Comparison of ENCODE assay signal across 23 mouse cellular contexts in the genomic region with DNA sequence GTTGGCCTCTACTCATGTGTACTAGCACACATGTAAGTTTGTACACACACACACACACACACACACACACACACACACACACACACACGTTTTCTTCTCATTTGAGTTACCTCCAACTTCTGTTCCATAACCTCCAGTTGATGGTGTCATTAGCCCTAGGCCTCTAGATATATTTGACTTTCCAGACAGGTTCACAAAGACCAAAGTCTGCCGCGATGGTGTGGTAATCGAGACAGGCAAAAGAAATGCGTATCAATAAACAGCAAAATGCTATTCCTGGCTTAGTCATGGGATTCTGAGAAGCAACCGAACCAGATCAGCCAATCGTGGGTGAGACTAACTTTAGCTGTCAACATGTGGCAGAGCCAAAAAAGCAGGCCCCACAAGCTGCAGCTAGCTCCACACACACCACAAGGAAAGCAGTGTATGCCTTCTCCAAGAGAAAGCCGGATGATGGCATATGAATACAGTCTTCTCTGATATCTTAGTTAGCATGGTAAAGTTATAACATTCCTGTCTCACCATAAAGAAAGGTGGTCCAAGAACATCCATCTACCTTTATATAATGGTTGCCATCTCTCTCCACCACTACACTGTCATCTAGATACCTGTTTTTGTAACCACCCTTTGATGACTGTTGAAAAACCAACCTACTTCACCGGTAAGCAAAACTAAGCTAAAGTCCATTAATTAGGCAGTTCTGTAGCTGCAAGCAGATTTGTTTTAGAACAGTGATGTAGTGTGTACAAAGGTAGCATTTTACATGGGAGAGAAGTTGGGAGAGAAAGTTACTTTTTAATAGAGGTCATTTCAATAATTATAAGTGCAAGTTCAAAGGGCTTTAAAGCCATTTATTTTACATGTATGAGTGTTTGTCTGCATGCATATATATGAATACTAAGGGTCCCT. TPM values are rescaled to one million over a fixed set of nuclear protein-coding genes. Genes with fewer than 3 reads are reported as not detected.
DNase-seq lines count a peak whose midpoint lies in the region; ATAC-seq and TF ChIP-seq lines count a peak whose summit lies in the region.
"Had no signal": no experiment of that assay in that cellular context is flagged by ENCODE, and none has a peak within 500 bp of the region (broad histone marks: within the 10 kb centered on the region; RNA-seq: fewer than 3 reads in every experiment).

No protein-coding gene starts in this region.

- no peaks in the 10 kb centered on the region for H3K9me3 ChIP-seq in kidney, embryonic 16.5 days (ENCODE audit: low read length)
- H3K9me3 ChIP-seq: embryonic facial prominence, embryonic 12.5 days; embryonic facial prominence, embryonic 15.5 days; hindbrain, embryonic 12.5 days; hindbrain, embryonic 15.5 days had no signal

- no peak overlapping the region for H3K9ac ChIP-seq in kidney, embryonic 16.5 days (replicated peaks; ENCODE audit: low read length)
- no peak overlapping the region; the same call in 1 of the 2 replicates for H3K9ac ChIP-seq in liver, adult 2 months (ENCODE audit: low read depth, low read length)
- H3K9ac ChIP-seq: embryonic facial prominence, embryonic 12.5 days; embryonic facial prominence, embryonic 15.5 days; forebrain, postnatal 0 days; hindbrain, embryonic 12.5 days; hindbrain, embryonic 15.5 days had no signal

- H3K27ac ChIP-seq in kidney, adult 2 months (ENCODE audit: insufficient read depth, low read depth, low read length): peak overlapping the region; percentile 89
- H3K27ac ChIP-seq in kidney, embryonic 16.5 days (ENCODE audit: low read length): no peak overlapping the region
- peak overlapping the region; percentile 74 for H3K27ac ChIP-seq in liver, adult 2 months (replicated peaks; ENCODE audit: insufficient read depth, low read depth, low read length)
- H3K27ac ChIP-seq: embryonic facial prominence, embryonic 12.5 days; embryonic facial prominence, embryonic 15.5 days; hindbrain, embryonic 12.5 days; hindbrain, embryonic 15.5 days had no signal

- no peak for TF ChIP-seq POLR2A in kidney, adult 2 months (IDR thresholded peaks at IDR 0.05; ENCODE audit: low read depth, low read length)
- no peak for TF ChIP-seq POLR2A in liver, adult 2 months (IDR thresholded peaks at IDR 0.05; ENCODE audit: extremely low read depth, insufficient read depth, low read length)

- no peak overlapping the region for H3K4me3 ChIP-seq in kidney, adult 2 months (ENCODE audit: insufficient read depth, low read depth, low read length)
- no peak overlapping the region for H3K4me3 ChIP-seq in kidney, embryonic 16.5 days (ENCODE audit: low read length)
- H3K4me3 ChIP-seq in liver, adult 2 months (ENCODE audit: insufficient read depth, low read depth, low read length): no peak overlapping the region
- H3K4me3 ChIP-seq: embryonic facial prominence, embryonic 12.5 days; embryonic facial prominence, embryonic 15.5 days; hindbrain, embryonic 12.5 days; hindbrain, embryonic 15.5 days had no signal

- H3K4me1 ChIP-seq in kidney, adult 2 months (ENCODE audit: control insufficient read depth, insufficient read depth, low read length): peaks cover 7% of the 10 kb centered on the region; the same call in 1 of the 2 replicates
- no peaks in the 10 kb centered on the region for H3K4me1 ChIP-seq in kidney, embryonic 16.5 days (ENCODE audit: insufficient read depth, low read length)
- H3K4me1 ChIP-seq in liver, adult 2 months (ENCODE audit: control insufficient read depth, insufficient read depth, low read length): peaks cover 34% of the 10 kb centered on the region
- H3K4me1 ChIP-seq: embryonic facial prominence, embryonic 12.5 days; embryonic facial prominence, embryonic 15.5 days; hindbrain, embryonic 12.5 days; hindbrain, embryonic 15.5 days had no signal

- H3K79me2 ChIP-seq in liver, adult 2 months (ENCODE audit: control insufficient read depth, insufficient read depth, low read length): no peaks in the 10 kb centered on the region

- no peak for DNase-seq in frontal cortex, postnatal 36 days (ENCODE audit: low spot score in 2 of 2)
- DNase-seq in kidney, adult 2 months: peak; percentile 62
- peak; percentile 98 for DNase-seq in liver, adult 2 months (ENCODE audit: extremely low read depth, low read depth, low spot score)
- DNase-seq in liver: no peak
- DNase-seq in brain, adult 2 months (ENCODE audit: low read depth, low spot score): peak; percentile 48
- DNase-seq in lung, postnatal 25 days (ENCODE audit: low spot score): no peak
- DNase-seq: adrenal gland, adult 8-10 months; adrenal gland, postnatal 25 days; cerebellum, adult 2 months; cerebellum, adult 9-11 months; cerebellum, postnatal 25 days; forebrain, postnatal 0 days; heart, adult 11 months had no signal

- no peak overlapping the region for H3K4me2 ChIP-seq in kidney, embryonic 16.5 days (replicated peaks; ENCODE audit: low read depth, low read length)
- H3K4me2 ChIP-seq: embryonic facial prominence, embryonic 12.5 days; embryonic facial prominence, embryonic 15.5 days; heart, embryonic 11.5 days; hindbrain, embryonic 12.5 days; hindbrain, embryonic 15.5 days had no signal

- no peaks in the 10 kb centered on the region for H3K27me3 ChIP-seq in kidney, adult 2 months (replicated peaks; ENCODE audit: control insufficient read depth, insufficient read depth, low read length)
- no peaks in the 10 kb centered on the region for H3K27me3 ChIP-seq in kidney, embryonic 16.5 days (ENCODE audit: insufficient read depth, low read length)
- no peaks in the 10 kb centered on the region for H3K27me3 ChIP-seq in liver, adult 2 months (ENCODE audit: control insufficient read depth, insufficient read depth, low read length)
- H3K27me3 ChIP-seq: embryonic facial prominence, embryonic 12.5 days; embryonic facial prominence, embryonic 15.5 days; hindbrain, embryonic 12.5 days; hindbrain, embryonic 15.5 days had no signal

- 70% methylated on average over 9 of the region's 9 CpGs for WGBS in kidney, adult 2 months
- 87% methylated on average over 9 of the region's 9 CpGs for WGBS in kidney, embryonic 16.5 days
- 29% methylated on average over 9 of the region's 9 CpGs for WGBS in liver, adult 2 months

- TF ChIP-seq CTCF in kidney, adult 2 months (conservative IDR thresholded peaks at IDR 0.05; ENCODE audit: insufficient read depth, insufficient read length, low read depth, low read length): no peak
- no peak for TF ChIP-seq CTCF in liver, adult 2 months (IDR thresholded peaks at IDR 0.05; ENCODE audit: low read depth, low read length)

- no peaks in the 10 kb centered on the region for H3K36me3 ChIP-seq in kidney, adult 2 months (ENCODE audit: control insufficient read depth, insufficient read depth, low read length)
- H3K36me3 ChIP-seq in kidney, embryonic 16.5 days (ENCODE audit: insufficient read depth, low read length): no peaks in the 10 kb centered on the region
- no peaks in the 10 kb centered on the region for H3K36me3 ChIP-seq in liver, adult 2 months (ENCODE audit: control insufficient read depth, insufficient read depth, low read length)
- H3K36me3 ChIP-seq: embryonic facial prominence, embryonic 12.5 days; embryonic facial prominence, embryonic 15.5 days; hindbrain, embryonic 12.5 days; hindbrain, embryonic 15.5 days had no signal

- ATAC-seq in frontal cortex, adult (ENCODE audit: low TSS enrichment): peak; percentile 52; the same call in 1 of the 2 replicates
- no peak for ATAC-seq in kidney, embryonic 16.5 days (ENCODE audit: low FRiP score, low TSS enrichment)
- ATAC-seq: activated CD4-positive, CD25-positive, alpha-beta regulatory T cell, adult 4 months; forebrain, embryonic 14.5 days; forebrain, postnatal 0 days had no signal

RNA-seq across cellular contexts. Expression of a gene that starts 9.5 kb away (rescaled TPM):
- 24.5 and 42.9 TPM in 2 replicates for polyA plus RNA-seq in kidney, adult 2 months (2012; rRNA removed)
- 23.9 and 27.2 TPM in 2 replicates for polyA plus RNA-seq in kidney, embryonic 16.5 days (2015; fragmentation: Nextera tagmentation; extraction: Ambion mirVana)
- 5.3 and 12.3 TPM in 2 replicates for total RNA-seq in liver, adult 2 months (2014; rRNA removed)
- polyA plus RNA-seq in liver, adult 2 months (2012; rRNA removed): 20.0 and 53.8 TPM in 2 replicates
- total RNA-seq: common myeloid progenitor, adult 5-6 weeks had no signal

Comparison
In these comparisons a context has a peak if more than half of its experiments do, and no peak if none do; other contexts are left out.
1. DNase-seq: peak in kidney, adult 2 months (single experiment), liver, adult 2 months (single experiment) and brain, adult 2 months (single experiment); none in frontal cortex, postnatal 36 days (0 of 2), liver (single experiment) and lung, postnatal 25 days (single experiment).